Mouse (Mus musculus) mouse trophoblast stem cell (cell line): ENCODE data around the gene Nfia.

Experiments used
- in situ Hi-C, 2 experiments: fragments of 300-500 bp; cut with MseI, MboI; formaldehyde crosslinking; loops; 2 replicates in 1 of 2; 3 replicates in 1 of 2; pipeline ENCODE4 v1.15.1; 2025

Gene Nfia

DNA sequence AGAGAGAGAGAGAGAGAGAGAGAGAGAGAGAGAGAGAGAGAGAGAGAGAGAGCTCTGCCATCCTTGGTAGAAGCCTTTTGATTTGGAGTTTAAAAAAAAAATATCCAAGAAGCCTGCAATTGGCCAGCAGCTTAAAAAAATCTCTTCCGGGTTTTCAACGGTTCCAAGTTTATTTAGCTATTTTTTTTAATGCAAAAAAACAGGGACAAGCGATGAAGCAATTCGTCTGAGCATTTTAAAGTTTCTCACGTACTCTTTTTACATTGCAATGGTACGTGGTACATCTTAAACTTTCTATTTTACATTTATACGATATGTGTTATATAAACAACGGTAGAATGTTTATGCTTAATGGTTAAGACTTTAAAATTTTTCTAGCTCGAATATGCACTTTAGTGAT is at the start of gene Nfia:
Gene Nfia, plus strand, starts transcription at position 94 of the 400 bp plus-strand sequence.
- in situ Hi-C loops = loop anchor here in 1 of 2 experiments (25.0 kb wide), 1 partner anchor 465 kb away; no protein-coding TSS in a partner anchor

DNA sequence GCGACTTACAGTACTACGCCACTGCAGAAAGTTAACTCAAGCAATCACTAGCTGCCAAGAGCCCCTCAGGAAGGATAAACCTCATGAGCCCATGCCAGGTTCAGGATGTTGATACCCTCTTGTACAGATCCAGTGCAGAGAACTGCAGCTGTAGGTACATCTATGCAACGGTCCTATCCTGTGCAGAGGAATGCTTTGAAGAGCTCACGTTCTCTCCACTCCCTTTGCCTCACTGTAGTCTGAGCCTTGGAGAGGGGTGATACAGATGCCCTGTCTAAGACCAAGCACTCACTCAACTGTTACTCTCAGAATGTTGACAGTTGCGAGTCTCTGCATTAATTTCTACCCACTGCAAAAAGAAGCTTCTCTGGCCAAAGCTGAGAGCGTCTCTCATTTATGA is 49.2 kb upstream of the Nfia start:
- in situ Hi-C loops = no loop called here

DNA sequence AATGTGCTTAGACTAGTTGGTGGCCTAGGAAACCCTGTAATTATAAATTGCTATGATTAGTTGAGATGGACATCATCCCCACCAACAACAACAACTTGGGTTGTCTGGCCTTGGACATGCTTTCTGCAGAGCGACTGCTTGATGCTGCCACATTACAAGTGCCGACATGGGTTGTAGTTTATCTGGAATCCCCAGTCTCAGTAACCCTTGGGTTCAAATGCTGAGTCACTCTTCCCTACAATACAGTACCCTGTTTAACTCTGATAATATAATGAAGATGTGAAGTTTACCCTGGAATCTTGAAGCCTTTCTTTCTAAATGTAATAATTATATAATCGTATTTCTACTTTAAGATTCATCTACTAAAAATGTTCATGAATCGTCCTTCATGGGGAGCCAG is 44.0 kb upstream of the Nfia start:
- in situ Hi-C loops = loop anchor here in 1 of 2 experiments (25.0 kb wide), 1 partner anchor 691 kb away; no protein-coding TSS in a partner anchor

DNA sequence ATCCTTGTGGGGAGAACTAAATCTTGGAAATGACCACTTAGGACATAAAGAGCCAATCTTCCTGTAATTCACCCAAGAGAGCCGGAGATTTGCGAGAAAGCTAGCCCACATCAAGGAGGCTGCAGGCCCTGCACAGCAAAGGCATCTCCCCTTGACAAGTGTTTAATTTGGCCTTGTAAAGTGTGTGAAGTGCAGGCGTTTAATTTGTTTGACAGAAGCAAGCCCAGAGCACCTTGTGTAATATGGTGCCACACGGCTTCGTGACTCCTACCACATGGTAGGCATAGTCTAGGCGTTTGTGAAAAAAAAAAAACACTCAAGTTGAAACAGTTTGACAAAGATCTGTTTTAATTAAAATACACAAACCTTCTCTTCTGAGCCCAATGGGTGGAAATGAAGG is 42.5 kb upstream of the Nfia start:
- in situ Hi-C loops = loop anchor here in 1 of 2 experiments (25.0 kb wide), 1 partner anchor 693 kb away; no protein-coding TSS in a partner anchor

DNA sequence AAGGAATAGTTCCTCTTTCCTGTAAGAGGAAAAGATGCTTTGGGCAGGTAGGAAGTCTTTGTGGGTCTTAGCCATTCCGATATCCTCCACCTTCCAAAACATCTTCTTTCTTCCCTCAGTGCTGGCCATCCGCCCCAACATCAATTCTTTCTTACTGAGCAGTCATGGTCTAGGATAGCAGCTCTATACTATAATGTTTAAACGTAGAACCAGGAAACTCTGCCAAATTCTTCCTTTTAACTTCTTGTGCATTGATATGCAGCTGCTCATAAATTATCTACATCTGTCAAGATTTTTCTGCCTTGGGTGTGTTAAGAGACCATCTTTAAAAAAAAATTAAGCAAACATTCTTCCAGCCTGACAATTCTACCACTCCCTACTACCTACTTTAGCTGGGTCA is 42.1 kb upstream of the Nfia start:
- in situ Hi-C loops = loop anchor here in 1 of 2 experiments (25.0 kb wide), 1 partner anchor 693 kb away; no protein-coding TSS in a partner anchor

DNA sequence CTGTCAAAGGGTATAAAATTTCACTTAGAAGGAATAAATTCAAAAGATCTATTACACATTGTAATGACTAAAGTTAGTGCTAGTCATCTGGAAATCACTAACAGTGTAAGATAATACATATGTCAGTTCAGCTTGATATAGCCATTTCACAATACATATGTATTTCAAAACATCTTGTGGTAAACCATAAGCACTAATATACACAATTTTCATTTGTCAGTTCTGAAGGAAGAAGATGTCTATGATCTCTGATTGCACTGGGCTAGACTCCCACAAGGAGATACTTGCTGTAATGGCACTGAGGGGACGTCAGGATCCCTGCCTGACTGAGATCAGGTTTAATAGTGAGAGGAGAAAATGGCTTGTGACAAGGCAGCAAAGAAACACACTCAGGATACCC is 39.1 kb upstream of the Nfia start:
- in situ Hi-C loops = loop anchor here in 1 of 2 experiments (25.0 kb wide), 1 partner anchor 696 kb away; no protein-coding TSS in a partner anchor

DNA sequence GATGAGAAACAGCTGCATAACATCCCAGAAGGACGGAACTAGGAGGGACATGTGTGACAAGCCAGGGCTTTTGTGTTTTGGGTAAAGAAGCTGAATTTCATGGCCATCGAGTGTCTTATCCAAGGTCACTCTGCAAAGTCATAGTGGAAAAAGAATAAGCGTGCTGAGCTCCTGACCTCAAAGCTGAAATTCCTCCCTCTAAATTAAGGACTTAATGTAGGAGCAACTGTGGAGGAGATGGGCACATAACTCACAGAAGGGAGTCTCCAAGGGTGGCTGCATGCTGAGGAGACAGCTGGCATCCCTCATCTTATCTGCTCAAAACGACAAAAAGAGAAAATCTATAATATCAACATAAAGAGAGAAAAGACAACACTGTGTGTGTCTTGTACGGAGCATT is 28.6 kb upstream of the Nfia start:
- in situ Hi-C loops = loop anchor here in 1 of 2 experiments (5.0 to 25.0 kb wide), 2 partner anchors 177 to 707 kb away; no protein-coding TSS in a partner anchor

DNA sequence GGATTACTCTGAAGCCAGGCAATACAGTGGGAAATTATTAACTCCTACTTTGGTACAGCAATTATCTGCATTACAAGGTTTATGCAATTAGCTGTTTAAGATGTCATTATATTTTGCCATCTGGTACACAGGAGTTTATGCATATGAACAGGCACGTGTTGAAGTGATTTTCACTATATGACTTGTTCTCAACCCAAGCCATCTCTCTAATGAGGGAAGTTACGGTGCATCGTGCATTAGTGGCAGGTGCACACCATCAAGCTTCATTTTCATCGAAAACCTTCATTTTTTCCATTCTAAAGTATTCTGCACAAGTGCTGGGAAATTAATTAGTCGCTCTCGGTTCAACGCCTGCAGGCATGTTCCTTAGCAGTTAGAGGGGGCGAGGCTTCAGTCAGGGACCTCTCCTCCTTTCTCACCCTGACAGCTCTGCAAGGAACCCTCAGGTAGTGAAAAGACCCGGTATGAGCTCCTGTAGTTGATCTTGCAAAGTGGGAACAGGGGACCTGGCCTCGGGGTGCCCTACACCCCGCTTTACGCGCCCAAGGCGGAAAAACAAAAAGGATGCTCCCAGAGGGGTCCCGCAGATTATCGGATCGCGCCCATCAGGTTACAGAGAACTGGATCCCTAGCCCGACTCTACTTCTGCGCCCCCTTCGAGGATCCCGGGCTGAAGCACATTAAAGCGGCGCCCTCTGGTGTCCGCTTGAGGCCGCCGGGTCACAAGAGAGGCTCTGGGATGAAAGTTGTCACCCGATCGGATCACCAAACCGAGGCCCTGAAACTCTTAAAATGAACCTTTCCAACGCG is 27.0 kb upstream of the Nfia start:
- in situ Hi-C loops = loop anchor here in 1 of 2 experiments (25.0 kb wide), 1 partner anchor 708 kb away; no protein-coding TSS in a partner anchor

DNA sequence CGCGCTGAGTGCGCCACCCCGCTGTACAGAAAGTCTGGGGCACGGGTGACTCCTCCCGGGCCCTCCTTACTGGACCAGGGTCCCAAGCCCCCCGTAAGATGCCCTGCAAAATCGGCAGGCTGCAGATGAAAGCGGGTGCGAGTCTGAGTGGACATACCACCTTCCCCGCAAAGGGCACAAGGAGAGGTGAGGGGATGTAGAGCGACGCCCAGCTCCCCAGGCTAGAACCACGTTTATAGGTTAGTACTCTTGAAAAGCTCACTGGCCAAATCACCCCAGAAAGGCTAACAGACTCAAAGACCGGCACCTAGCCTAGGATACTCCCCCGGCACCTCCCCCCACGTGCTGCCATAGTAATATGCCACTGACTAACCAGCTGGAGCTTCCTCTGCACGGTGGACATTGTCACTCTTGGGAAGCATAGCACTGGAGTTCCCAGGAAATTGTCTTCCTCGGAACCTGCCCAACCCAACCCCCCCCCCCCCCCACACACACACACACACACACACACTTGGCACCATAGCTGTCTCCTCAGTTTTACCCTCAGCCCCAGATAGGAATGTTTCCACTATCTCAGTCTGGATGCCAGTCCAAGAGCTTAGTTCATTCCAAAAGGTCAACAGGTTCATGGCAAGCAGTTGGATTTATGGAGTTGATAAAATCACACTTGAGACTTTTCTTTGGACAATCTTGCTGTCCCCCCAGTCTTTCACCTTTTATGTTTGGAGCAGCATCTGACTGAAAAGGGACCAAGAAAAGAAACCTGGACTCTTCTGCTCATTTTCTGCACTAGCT is 26.2 kb upstream of the Nfia start:
- in situ Hi-C loops = loop anchor here in 1 of 2 experiments (25.0 kb wide), 1 partner anchor 709 kb away; no protein-coding TSS in a partner anchor

DNA sequence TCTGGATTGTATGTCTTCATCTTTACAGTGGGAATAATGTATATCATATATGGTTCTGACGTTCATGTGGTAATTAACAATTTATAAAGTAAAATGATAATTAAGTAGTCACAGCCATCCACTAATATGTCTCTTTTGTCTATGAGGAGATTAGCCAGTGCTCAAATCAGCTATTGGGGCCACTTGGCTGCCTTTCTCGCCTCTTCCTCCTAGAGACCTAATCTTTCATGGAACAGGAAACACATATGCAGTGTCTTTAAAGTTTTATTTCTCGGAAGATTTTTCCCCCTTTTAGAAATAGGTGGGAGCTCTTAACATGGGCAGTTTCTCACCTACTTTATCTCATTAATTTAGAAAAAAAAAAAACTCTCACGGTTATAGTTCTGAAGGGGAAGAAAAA is 22.1 kb upstream of the Nfia start:
- in situ Hi-C loops = loop anchor here (5.0 to 25.0 kb wide), 4 partner anchors 183 to 574 kb away; no protein-coding TSS in a partner anchor

DNA sequence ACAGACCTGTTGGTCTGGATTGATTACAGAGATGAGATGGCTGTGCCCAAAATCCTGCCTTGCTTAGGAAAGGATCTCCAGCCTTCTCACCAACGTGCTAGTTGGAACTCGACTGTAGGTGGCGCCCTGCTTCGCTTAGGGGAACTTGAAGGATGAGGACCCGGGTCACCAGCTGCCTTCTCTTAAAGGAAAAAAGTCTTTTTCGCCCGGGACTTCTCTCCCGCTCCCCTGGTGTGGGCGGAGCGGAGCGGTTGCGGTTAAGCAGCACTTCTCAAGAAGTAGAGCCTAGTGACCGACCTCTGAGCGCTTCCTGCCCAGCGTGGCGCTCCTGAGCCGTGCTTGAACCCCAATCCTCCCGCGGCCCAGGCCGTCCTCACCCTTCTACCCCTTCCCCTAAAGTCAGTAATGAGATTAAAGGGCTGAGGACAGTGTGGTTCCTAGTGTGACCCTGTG is 21.5 kb upstream of the Nfia start:
- in situ Hi-C loops = loop anchor here (5.0 to 25.0 kb wide), 4 partner anchors 184 to 574 kb away; no protein-coding TSS in a partner anchor

DNA sequence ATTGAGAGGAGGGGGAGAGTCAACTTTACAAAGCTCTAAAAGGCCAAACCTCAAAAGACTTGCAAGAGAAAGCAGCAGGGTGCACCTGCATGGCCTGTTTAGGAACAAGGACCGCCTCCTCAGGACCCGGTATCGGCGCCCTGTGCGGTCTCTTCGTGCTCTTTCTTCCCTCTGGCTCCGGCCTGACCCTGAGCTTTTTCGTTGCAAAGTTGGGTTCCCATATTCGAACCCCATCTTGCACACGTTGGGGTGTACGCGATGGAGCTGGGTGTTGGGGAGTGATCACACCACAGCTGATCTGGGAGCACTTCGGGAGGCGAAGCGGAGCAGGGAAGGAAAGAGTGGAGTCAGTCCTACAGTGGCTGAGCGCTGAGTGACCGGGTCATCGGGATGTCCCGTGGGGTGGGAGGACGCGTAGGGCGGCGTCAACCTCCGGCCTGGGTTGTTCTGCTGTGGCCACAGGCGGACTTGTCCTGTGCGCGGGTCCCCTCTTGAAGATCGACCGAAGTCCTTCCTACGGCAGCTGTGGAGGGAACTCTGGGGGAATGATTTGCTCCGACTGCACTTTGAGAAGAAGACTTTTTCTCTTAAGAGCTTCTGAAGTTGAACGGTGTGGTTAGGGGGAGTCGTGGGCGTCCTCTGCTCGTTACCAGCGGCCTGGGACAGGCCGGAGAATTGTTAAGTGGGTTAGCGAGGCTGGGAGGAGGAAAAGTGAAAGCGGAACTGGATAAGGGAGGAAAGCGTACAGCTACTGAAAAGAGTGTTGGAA is 20.9 kb upstream of the Nfia start:
- in situ Hi-C loops = loop anchor here (5.0 to 25.0 kb wide), 4 partner anchors 184 to 573 kb away; no protein-coding TSS in a partner anchor

DNA sequence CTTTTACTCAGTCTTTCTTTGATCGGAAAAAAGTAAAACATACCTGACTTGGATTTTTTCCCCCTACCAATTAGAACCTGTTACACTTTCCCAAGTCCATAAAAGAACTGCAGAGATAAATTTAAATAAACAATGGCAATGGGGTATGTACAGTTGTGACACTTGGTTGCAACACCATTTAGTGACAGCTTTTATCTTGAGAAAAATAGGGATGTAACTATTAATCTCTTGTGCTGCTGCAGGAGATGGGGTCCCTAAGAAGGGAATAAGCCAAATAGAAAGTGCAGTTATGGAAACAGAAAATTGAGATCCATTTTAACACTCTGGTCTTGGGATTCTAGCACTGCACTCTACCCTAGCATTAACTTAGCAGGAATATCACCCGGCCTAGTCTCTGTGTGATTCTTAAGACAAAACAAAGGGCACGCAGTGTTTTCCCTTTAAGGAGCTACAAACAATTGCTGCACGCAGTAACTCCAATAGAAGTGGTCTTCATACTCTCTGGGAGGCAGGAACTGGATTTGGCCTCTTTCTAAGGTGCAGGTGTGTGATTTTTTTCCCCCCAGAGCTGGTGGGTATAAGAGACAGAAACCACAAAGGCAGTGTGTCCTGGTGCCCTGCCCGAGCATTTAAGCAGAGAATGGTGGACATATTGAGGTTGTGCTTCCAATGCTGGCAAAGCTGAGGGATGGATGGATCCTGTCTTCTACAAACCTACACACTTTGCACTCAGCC is 20.1 kb upstream of the Nfia start:
- in situ Hi-C loops = loop anchor here (5.0 to 25.0 kb wide), 4 partner anchors 185 to 572 kb away; no protein-coding TSS in a partner anchor

DNA sequence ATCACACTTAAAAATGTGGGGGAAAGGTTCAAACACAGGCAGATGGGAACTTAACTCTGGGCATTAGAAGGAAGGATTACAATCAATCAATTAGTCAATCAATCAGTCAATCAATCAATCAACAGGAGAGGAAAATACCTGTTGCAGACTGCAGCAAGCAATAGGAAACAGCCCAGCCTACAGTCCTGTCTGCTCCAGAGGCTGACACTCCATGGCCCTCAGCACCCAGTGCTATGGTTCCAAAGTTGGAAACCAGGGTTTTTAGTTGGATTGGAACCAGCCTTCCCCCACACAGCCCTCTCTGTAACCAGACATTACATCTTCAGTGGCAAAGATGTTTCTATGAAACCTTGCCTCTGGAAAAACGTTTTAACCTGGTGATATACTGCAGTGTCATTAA is 19.0 kb upstream of the Nfia start:
- in situ Hi-C loops = loop anchor here (5.0 to 25.0 kb wide), 4 partner anchors 186 to 571 kb away; no protein-coding TSS in a partner anchor

DNA sequence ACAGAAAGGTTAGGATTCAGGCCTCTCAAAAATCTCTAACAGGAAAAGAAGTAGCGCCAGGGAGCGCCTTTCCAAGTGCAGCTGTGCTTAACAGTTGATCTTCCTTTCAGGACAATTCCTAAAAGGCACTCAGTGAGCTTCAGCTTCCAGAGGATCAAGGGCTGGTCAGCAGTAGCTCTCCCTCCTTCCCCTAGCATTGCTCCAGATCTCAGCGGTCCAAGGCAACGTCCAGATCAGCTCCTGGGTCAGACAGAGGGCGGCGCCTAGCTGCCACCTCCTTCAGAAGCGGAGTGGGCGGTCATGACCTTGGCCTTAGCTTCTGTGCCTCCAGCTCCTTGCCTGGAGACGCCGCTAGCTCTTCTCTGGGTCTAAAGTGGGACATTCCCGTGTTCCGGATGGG is 18.3 kb upstream of the Nfia start:
- in situ Hi-C loops = loop anchor here (5.0 to 25.0 kb wide), 4 partner anchors 187 to 571 kb away; no protein-coding TSS in a partner anchor

DNA sequence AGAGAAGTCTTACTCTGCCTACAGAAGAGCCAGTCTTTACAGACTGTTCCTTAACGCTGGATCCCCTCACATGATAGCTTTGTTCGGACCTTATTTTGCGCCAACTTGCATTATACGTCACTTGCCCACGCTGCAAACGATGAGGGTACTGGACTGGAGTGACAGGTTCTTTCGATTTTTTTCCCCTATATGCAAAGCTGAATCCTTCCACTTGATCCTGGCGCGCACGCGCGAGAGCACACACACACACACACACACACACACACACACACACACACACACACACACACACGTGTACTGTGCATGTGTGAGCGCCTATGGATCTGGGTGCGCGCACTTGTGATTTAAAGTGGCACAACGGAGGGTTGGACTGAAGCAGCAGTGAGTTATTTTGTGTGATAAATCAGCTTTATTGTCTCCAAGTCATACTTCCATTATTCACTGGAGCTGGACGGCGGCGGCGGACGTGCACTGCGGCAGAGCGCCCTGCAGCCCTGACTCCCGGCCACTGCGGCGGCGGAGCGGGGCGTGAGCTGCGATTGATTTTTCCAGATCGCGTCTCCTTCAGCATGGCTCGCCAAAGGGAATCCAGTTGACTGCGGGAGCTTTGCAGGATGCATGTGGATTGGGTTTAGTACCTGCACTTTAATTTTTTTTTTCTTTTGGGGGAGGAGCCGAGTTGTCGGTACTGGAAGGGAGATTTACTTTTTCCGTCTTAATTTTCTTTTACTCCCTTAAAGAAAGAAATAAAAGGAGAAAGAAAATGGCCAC is 15.1 kb upstream of the Nfia start:
- in situ Hi-C loops = loop anchor here (10.0 to 25.0 kb wide), 3 partner anchors 357 to 567 kb away; no protein-coding TSS in a partner anchor

DNA sequence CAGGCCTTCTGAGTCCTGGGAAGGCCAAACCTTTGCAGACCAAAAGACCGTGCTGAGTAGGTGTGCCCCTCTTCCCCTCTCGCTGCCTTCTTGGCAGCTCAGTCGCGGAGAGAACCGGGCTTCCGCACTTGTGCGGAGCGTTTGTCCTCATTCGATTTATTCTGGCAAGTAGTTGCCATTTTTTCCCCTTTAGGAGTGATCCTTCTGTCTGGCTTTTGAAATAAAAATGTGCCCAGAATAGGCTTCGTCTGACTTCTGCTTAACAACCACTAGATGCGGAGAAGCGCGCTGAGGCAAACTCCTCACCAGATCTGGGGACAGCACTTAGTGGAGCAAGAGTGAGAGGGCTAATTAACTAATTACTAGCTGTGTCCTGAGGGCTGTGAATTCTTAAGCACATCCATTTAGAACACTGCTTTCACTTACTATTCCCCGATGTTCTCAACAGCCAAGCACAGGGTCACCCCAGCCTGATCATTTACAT is 14.5 kb upstream of the Nfia start:
- in situ Hi-C loops = loop anchor here (10.0 to 25.0 kb wide), 3 partner anchors 357 to 567 kb away; no protein-coding TSS in a partner anchor

DNA sequence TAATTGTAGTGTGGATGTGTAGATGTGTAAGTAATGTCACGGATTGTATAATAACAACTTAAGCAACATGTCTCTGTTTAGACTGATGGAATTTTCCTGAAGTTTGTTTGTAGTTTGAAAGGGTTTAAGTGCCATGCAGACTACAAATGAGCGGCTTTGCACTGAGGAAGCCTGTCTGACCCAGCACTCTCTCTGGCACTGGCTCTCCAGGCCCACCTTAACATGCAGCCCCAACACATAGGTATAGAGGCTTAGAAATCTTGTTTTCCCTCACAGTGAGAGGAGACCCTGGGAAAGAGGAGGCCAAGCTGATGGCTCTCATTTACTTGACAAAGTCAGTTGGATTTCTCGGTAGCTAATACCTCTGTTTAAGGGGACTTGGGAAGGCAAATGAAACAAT is 13.9 kb upstream of the Nfia start:
- in situ Hi-C loops = loop anchor here (10.0 to 25.0 kb wide), 3 partner anchors 356 to 566 kb away; no protein-coding TSS in a partner anchor

DNA sequence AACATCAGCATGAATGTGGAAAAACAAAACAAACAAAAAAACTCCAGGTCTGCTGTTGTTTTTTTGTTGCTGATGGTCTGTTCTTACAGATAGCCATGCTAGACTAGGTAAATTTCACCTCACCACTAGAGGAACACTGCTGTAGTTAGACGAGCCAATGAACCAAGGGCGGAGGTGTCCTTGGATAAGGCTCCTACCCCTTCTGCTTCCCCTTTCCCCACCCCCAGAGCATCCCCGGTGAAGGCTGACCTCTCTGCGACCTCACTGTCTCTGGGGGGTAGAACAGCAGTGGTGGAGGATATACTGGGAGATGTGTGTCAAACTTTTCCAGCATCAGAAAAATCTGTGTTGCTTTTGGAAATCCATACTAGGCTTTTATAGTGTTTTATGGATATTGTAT is 7.9 kb upstream of the Nfia start:
- in situ Hi-C loops = loop anchor here in 1 of 2 experiments (25.0 kb wide), 1 partner anchor 473 kb away; no protein-coding TSS in a partner anchor
